Mouse (Mus musculus): Measurements from ENCODE around the gene Ccdc77. TPM values are rescaled to one million over a fixed set of nuclear protein-coding genes. Genes with fewer than 3 reads are reported as not detected.

The Ccdc77 gene
- total and polyA plus RNA-seq, 3 experiments: 18.2 to 25.2 (median 21.0) TPM

DNA sequence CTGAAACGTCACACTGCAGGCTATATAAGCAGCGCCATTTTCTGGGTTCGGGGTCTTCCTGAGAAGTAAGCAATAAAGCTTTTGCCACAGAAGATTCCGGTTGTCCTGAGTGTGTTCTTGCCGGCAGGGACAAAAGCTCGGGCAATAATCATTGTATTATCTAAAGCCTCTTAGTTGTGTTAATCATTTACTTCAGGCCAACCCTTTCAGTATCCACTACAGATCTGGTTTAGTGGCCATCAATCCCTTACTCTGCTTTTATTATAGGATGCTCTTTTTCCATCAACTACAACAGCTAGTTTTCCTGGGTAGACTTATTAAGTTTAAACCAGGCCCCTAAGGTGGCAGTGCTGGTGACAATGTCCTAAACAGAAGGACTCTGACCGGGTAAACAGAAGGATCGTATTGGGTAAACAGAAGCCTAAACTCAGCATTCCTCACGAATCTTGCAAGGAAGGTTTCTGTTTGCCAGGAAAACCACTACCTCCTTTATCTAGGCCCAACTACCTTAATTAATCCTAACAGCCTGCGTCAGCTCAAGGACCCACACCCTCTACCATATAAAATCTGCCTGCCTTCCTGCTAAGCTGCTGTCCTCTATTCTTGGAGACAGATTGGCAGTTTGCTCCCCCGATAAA lies 45.8 kb downstream of the Ccdc77 start:
- dilution Hi-C loops (cut with MboI; ENCODE audit: extremely low pct_ligation_motif_present, extremely low pct_unique_long_range_greater_than_20kb, low sequenced_read_pairs) (no loop called here), in situ Hi-C loops (cut with MboI; ENCODE audit: low pct_ligation_motif_present, low pct_unique_long_range_greater_than_20kb, low sequenced_read_pairs) (loop anchor here (25.0 kb wide), 2 partner anchors 531 to 831 kb away; partner anchors contain the start of gene Fbxl14)
- Histone ChIP-seq H3K9ac (ENCODE audit: insufficient read depth, low read depth) (no peak overlapping the region), H3K4me3 (replicated peaks in 1 of 3; ENCODE audit: low read depth in 2 of 3, low read length in 2 of 3, poor library complexity in 1 of 3) (no peak overlapping the region), H3K27ac (ENCODE audit: insufficient read depth, low read depth) (no peak overlapping the region), H3K4me2 (ENCODE audit: insufficient read depth, low read depth, poor library complexity, severe bottlenecking) (no peak overlapping the region), H3K9me3 (replicated peaks; ENCODE audit: low read length) (no peaks in the 10 kb centered on the region), H3K36me3 (replicated peaks in 1 of 2; ENCODE audit: control insufficient read depth in 1 of 2, insufficient read depth in 1 of 2, low read length in 1 of 2) (peaks cover 0 to 7% of the 10 kb centered on the region in 2 experiments), H3K27me3 (replicated peaks) (no peaks in the 10 kb centered on the region), H3K79me2 (replicated peaks; ENCODE audit: control insufficient read depth, extremely low read depth, insufficient read depth, poor library complexity, severe bottlenecking) (no peaks in the 10 kb centered on the region), H3K4me1 (ENCODE audit: control insufficient read depth in 1 of 2, insufficient read depth in 2 of 2) (peaks cover 0 to 5% of the 10 kb centered on the region in 2 experiments; a peak in 1 of 4 replicates)
- TF ChIP-seq PAX5 (IDR thresholded peaks at IDR 0.05; ENCODE audit: low read length) (no peak), HCFC1 (IDR thresholded peaks at IDR 0.05; ENCODE audit: low read depth, low read length) (no peak), GABPA (IDR thresholded peaks at IDR 0.05; ENCODE audit: insufficient replicate concordance, low read depth, low read length) (no peak), RCOR1 (conservative IDR thresholded peaks at IDR 0.05; ENCODE audit: low read depth, low read length) (no peak), ETS1 (conservative IDR thresholded peaks at IDR 0.05; ENCODE audit: low read depth, low read length) (no peak)
- DNase-seq (ENCODE audit: extremely low read depth): no peak

DNA sequence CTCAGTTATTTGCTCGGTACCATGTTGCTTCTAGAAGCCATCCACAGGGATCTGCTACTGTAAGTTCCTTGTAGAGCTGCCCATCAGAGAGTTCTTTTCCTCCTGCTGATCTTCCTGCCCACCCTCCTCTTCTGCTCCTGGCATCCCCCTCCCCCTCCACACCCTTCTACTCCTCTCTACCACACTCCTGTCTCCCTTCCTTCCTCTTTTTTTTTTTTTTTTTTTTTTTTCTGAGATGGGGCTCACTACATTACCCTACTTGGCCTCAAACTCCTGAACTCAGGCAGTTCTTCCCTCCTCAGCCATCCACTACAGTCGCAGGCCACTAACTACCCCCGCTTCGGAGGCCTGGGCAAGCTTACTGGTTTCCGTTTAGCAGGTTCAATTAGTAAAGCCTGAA lies 51.7 kb downstream of the Ccdc77 start:
- TF ChIP-seq GABPA (IDR thresholded peaks at IDR 0.05; ENCODE audit: insufficient replicate concordance, low read depth, low read length): no peak
- TF ChIP-seq ZNF384 (IDR thresholded peaks at IDR 0.05; ENCODE audit: low read depth, low read length): peak; percentile 77
- Histone ChIP-seq H3K27ac (ENCODE audit: insufficient read depth, low read depth) (no peak overlapping the region), H3K9ac (ENCODE audit: insufficient read depth, low read depth) (no peak overlapping the region), H3K79me2 (replicated peaks; ENCODE audit: control insufficient read depth, extremely low read depth, insufficient read depth, poor library complexity, severe bottlenecking) (no peaks in the 10 kb centered on the region), H3K9me3 (replicated peaks; ENCODE audit: low read length) (no peaks in the 10 kb centered on the region), H3K4me1 (ENCODE audit: control insufficient read depth in 1 of 2, insufficient read depth in 2 of 2) (peaks cover 7 to 16% of the 10 kb centered on the region in 2 experiments), H3K27me3 (replicated peaks) (no peaks in the 10 kb centered on the region), H3K36me3 (replicated peaks in 1 of 2; ENCODE audit: control insufficient read depth in 1 of 2, insufficient read depth in 1 of 2, low read length in 1 of 2) (no peaks in the 10 kb centered on the region), H3K4me2 (ENCODE audit: insufficient read depth, low read depth, poor library complexity, severe bottlenecking) (no peak overlapping the region), H3K4me3 (replicated peaks in 1 of 3; ENCODE audit: low read depth in 2 of 3, low read length in 2 of 3, poor library complexity in 1 of 3) (no peak overlapping the region)
- DNase-seq (ENCODE audit: extremely low read depth): no peak
- dilution Hi-C loops (cut with MboI; ENCODE audit: extremely low pct_ligation_motif_present, extremely low pct_unique_long_range_greater_than_20kb, low sequenced_read_pairs): no loop called here
- in situ Hi-C loops (cut with MboI; ENCODE audit: low pct_ligation_motif_present, low pct_unique_long_range_greater_than_20kb, low sequenced_read_pairs): loop anchor here (25.0 kb wide), 2 partner anchors 525 to 825 kb away; partner anchors contain the start of gene Fbxl14

DNA sequence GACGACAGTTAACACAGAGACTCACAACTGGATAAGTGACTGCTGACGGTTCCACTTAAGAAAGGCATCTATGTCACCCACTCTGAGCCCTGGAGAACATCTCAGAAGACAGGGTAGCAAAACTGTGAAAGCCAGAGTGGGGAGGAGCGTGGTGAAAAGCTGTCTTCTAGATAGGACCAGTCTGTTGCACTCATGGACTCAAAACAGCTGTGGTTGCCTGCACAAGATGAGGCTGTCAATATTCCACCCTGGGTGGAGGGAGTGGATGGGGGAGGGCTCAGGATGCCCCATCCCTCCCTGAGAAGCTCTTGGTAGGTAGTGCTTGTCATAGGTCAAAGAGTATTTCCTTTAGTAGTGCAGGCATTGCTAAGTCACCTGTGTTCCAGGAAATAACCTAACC lies 54.4 kb downstream of the Ccdc77 start:
- H3K36me3 ChIP-seq (replicated peaks in 1 of 2; ENCODE audit: control insufficient read depth in 1 of 2, insufficient read depth in 1 of 2, low read length in 1 of 2): no peaks in the 10 kb centered on the region
- in situ Hi-C loops (cut with MboI; ENCODE audit: low pct_ligation_motif_present, low pct_unique_long_range_greater_than_20kb, low sequenced_read_pairs) (loop anchor here (5.0 to 25.0 kb wide), 3 partner anchors 82 to 822 kb away; partner anchors contain the start of gene Fbxl14), dilution Hi-C loops (cut with MboI; ENCODE audit: extremely low pct_ligation_motif_present, extremely low pct_unique_long_range_greater_than_20kb, low sequenced_read_pairs) (no loop called here)
- TF ChIP-seq MYC (IDR thresholded peaks at IDR 0.05; ENCODE audit: low read depth, low read length): no peak
- TF ChIP-seq CTCF (conservative IDR thresholded peaks at IDR 0.05 in 1 of 2, IDR thresholded peaks at IDR 0.05 in 1 of 2; ENCODE audit: low read depth in 2 of 2, low read length in 2 of 2): no peak
- H3K9ac ChIP-seq (ENCODE audit: insufficient read depth, low read depth): no peak overlapping the region
- H3K27ac ChIP-seq (ENCODE audit: insufficient read depth, low read depth): no peak overlapping the region
- DNase-seq (ENCODE audit: extremely low read depth): no peak
- H3K27me3 ChIP-seq (replicated peaks): no peaks in the 10 kb centered on the region
- no peaks in the 10 kb centered on the region for H3K79me2 ChIP-seq (replicated peaks; ENCODE audit: control insufficient read depth, extremely low read depth, insufficient read depth, poor library complexity, severe bottlenecking)
- H3K4me2 ChIP-seq (ENCODE audit: insufficient read depth, low read depth, poor library complexity, severe bottlenecking): no peak overlapping the region
- H3K4me3 ChIP-seq (replicated peaks in 1 of 3; ENCODE audit: low read depth in 2 of 3, low read length in 2 of 3, poor library complexity in 1 of 3): no peak overlapping the region
- peaks cover 7 to 16% of the 10 kb centered on the region in 2 experiments for H3K4me1 ChIP-seq (ENCODE audit: control insufficient read depth in 1 of 2, insufficient read depth in 2 of 2)
- no peaks in the 10 kb centered on the region for H3K9me3 ChIP-seq (replicated peaks; ENCODE audit: low read length)
